Mouse (Mus musculus) thymus, postnatal 25 days (tissue): ENCODE measurements at regions not wholly inside any gene's neighbourhood (a gene's known extent, or its start where the extent isn't known, plus 50 kb on each side); places are given as distances from the start of the nearest gene placed in this dataset.

ENCODE experiments used
- DNase-seq: peaks from one replicate; pipeline ENCODE4 v3.0.0; 2022

DNA sequence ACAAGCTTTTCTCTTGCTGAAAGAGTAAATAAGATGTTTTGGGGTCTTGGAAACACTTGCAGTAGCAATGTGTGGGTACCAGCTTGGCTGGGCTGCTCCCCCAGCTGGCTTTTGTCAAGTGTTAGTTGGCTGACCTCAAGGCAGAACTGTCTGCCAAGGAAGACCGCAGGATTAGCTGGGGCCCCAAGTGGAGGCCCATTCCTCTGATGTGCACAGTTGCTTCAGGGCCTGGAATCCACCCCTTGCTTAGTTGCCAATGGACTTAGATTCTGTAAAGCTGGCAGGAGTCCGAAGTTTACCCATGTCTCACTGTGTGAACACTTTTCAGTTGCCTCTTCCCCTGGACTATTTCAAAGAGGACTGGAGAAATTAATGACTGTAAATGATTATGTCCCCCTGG is 57.8 kb upstream of the Rmdn2 start:
- no peak for DNase-seq

DNA sequence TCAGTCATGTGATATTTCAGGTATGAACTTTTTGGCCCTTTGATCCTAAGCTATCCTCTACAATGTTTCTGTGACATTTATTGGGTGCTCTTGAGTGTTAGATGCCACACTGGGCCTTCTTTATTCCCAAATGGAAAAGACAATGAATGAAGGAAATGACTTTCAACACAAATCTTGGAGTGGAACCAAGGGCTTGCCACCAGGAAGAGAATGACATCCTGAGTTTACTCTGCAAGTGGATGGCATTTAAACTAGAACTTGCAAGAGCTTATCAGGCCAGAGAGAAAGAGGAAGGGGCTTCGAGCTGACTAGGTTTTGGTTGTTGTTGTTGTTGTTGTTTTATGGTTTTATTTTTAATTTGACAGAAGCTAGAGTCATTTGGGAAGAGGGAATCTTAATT is 56.1 kb upstream of the Rmdn2 start:
- no peak for DNase-seq
